In genomic region chr9:107608741-107609432, GRCm38 (mm10) we compare ENCODE assay signal across 9 mouse cellular contexts. TPM values are rescaled to one million over a fixed set of nuclear protein-coding genes. Genes with fewer than 3 reads are reported as not detected.
DNase-seq lines count a peak whose midpoint lies in the region; ATAC-seq and TF ChIP-seq lines count a peak whose summit lies in the region.
"Had no signal": no experiment of that assay in that cellular context is flagged by ENCODE, and none has a peak within 500 bp of the region (broad histone marks: within the 10 kb centered on the region; RNA-seq: fewer than 3 reads in every experiment).

TSS of gene Sema3b (minus strand) at chr9:107609229.

- TF ChIP-seq POLR2A in embryonic fibroblast, embryonic 13.5 days (IDR thresholded peaks at IDR 0.05; ENCODE audit: low read depth, low read length), result no peak

- no peak for ATAC-seq in hindbrain, embryonic 13.5 days (ENCODE audit: low FRiP score)
- no peak for ATAC-seq in lung, embryonic 15.5 days (ENCODE audit: borderline replicate concordance, extremely low read depth, low FRiP score, low TSS enrichment)

- no peak within 1 kb of the TSS for H3K27ac ChIP-seq in embryonic fibroblast, embryonic 13.5 days (ENCODE audit: insufficient read depth, low read length)
- H3K27ac ChIP-seq in hindbrain, embryonic 13.5 days, result peak within 1 kb of the TSS; percentile 44
- H3K27ac ChIP-seq in lung, embryonic 15.5 days, result peak within 1 kb of the TSS; percentile 72

- peaks cover 2% of the 10 kb centered on the region; the same call in 1 of the 2 replicates for H3K4me1 ChIP-seq in embryonic fibroblast, embryonic 13.5 days (ENCODE audit: control insufficient read depth, insufficient read depth, low read length)
- H3K4me1 ChIP-seq in hindbrain, embryonic 13.5 days (replicated peaks), result peaks cover 80% of the 10 kb centered on the region
- peaks cover 69% of the 10 kb centered on the region for H3K4me1 ChIP-seq in lung, embryonic 15.5 days

- TF ChIP-seq CTCF in embryonic fibroblast, embryonic 13.5 days (IDR thresholded peaks at IDR 0.05; ENCODE audit: borderline replicate concordance, insufficient read depth, low read length), result no peak

- WGBS in hindbrain, embryonic 13.5 days, result 45% methylated on average over 12 of the region's 12 CpGs
- 42% methylated on average over 11 of the region's 12 CpGs for WGBS in lung, embryonic 15.5 days

- no peak within 1 kb of the TSS for H3K4me2 ChIP-seq in hindbrain, embryonic 13.5 days
- H3K4me2 ChIP-seq in lung, embryonic 15.5 days, result peak within 1 kb of the TSS; percentile 12

- 0 out of 2 replicates have a peak within 1 kb of the TSS, but pooled peaks have one; percentile 29 for H3K9ac ChIP-seq in hindbrain, embryonic 13.5 days
- no peak within 1 kb of the TSS for H3K9ac ChIP-seq in lung, embryonic 15.5 days

- DNase-seq in kidney, adult 11 months, result peak; percentile 75
- DNase-seq in kidney, adult 9 months, result no peak
- no peak for DNase-seq in cerebellum, adult 8-10 months
- DNase-seq in left cerebral cortex, adult 11 months (ENCODE audit: low spot score), result no peak
- DNase-seq in B cell, adult 2 months, result no peak

- peaks cover 1% of the 10 kb centered on the region for H3K36me3 ChIP-seq in hindbrain, embryonic 13.5 days
- H3K36me3 ChIP-seq in lung, embryonic 15.5 days, result peaks cover 2% of the 10 kb centered on the region

- no peaks in the 10 kb centered on the region for H3K9me3 ChIP-seq in hindbrain, embryonic 13.5 days
- H3K9me3 ChIP-seq in lung, embryonic 15.5 days, result no peaks in the 10 kb centered on the region

- no peak within 1 kb of the TSS for H3K4me3 ChIP-seq in embryonic fibroblast, embryonic 13.5 days (ENCODE audit: insufficient read depth, low read length)
- no peak within 1 kb of the TSS for H3K4me3 ChIP-seq in hindbrain, embryonic 13.5 days
- no peak within 1 kb of the TSS for H3K4me3 ChIP-seq in lung, embryonic 15.5 days
- H3K4me3 ChIP-seq: erythroblast, embryonic 14.5 days had no signal

- H3K27me3 ChIP-seq in hindbrain, embryonic 13.5 days, result no peaks in the 10 kb centered on the region; the same call in 1 of the 2 replicates
- no peaks in the 10 kb centered on the region for H3K27me3 ChIP-seq in lung, embryonic 15.5 days

RNA-seq across cellular contexts. Expression of gene Sema3b, which starts in this region (rescaled TPM):
- 9.5 and 16.6 TPM in 2 replicates for polyA plus RNA-seq in embryonic fibroblast, embryonic 13.5 days (2011; ENCODE audit: insufficient read length, low read depth, missing spikeins)
- 3.4 and 4.2 TPM in 2 replicates for polyA plus RNA-seq in hindbrain, embryonic 13.5 days (2015; fragmentation: Nextera tagmentation; extraction: Ambion mirVana)
- 8.2 and 9.1 TPM in 2 replicates for polyA plus RNA-seq in lung, embryonic 15.5 days (2015; fragmentation: Nextera tagmentation; extraction: Ambion mirVana)
- polyA plus RNA-seq: erythroblast, embryonic 14.5 days had no signal
